Mouse (Mus musculus) G1E (cell line): Measurements from ENCODE around the gene Ndufc2.

Source experiments
- CTCF ChIP-seq: IDR thresholded peaks from 2 replicates; pipeline ENCODE4 v1.5.1; 2012; ENCODE audit warnings: low read depth, low read length, inconsistent platforms, mixed read lengths
- GATA1 ChIP-seq: IDR thresholded peaks from 2 replicates; pipeline ENCODE4 v1.6.1; 2012; ENCODE audit warnings: borderline replicate concordance, low read length, inconsistent platforms, mixed read lengths
- POLR2AphosphoS5 ChIP-seq: IDR thresholded peaks from 2 replicates; pipeline ENCODE4 v1.6.1; 2012; ENCODE audit warnings: low read depth, low read length, inconsistent platforms; ENCODE audit not compliant: insufficient replicate concordance
- TAL1 ChIP-seq: conservative IDR thresholded peaks from 2 replicates; pipeline ENCODE4 v1.6.1; 2012; ENCODE audit warnings: low read depth, low read length, inconsistent platforms, mixed read lengths

DNA sequence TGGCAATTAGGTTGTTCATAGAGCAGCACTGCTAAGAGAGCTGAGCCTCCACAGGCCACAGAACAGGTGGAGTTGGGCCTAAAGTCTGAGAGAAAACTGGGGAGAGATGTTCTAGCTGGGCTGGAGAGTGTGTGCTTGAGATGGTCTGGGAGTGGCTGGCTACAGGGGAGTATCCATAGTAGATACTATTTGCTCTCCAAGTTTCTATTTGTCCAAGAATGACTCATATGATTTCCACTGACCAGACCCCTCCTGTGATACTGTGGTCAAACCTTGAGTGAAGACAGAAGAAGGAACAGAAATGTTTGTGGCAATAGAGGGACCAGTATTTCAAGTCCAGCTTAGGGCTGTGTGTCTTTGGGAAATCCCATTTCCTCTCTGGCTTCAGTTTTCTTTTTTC, 39.2 kb downstream of the Ndufc2 start:
- TF ChIP-seq GATA1: no peak
- no peak for TF ChIP-seq CTCF
- TF ChIP-seq POLR2AphosphoS5: no peak
- TF ChIP-seq TAL1: no peak
